Mouse (Mus musculus) brain, adult 2 months (tissue): Measurements from ENCODE around the gene Thoc5.

ENCODE experiments used
- DNase-seq: peaks from one replicate; pipeline ENCODE4 v3.0.0; 2011; ENCODE audit warnings: low read depth, low spot score

Gene Thoc5

GRCm38 (mm10) chr11:4974376-4975122, 79.4 kb downstream of the Thoc5 start:
- no peak for DNase-seq

DNA sequence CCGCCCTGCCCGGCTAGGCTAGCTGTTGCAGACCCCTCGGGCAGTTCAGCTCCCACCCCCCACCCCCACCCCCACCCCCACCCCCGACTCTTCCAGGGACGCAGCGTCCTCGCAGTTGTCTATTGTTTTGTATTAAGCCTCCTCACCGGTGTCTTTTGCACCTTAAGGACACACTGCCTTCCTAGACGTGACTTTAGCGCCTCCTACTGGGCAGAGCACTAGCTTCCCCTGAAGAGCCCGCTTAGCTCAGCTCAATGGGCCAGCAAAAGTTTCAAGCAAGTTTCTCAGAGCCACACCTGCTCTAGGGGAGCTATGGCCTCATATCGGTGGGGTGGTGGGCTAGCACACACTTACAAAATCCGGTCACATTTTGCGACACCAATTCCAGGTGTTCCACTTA, 80.5 kb downstream of the Thoc5 start:
- peak; percentile 88 for DNase-seq
